Mouse (Mus musculus) lung, postnatal 25 days (tissue): ENCODE measurements at regions not wholly inside any gene's neighbourhood (a gene's known extent, or its start where the extent isn't known, plus 50 kb on each side); places are given as distances from the start of the nearest gene placed in this dataset.

ENCODE experiments used
- DNase-seq: peaks from one replicate; pipeline ENCODE4 v3.0.0; 2022; ENCODE audit warnings: low spot score

DNA sequence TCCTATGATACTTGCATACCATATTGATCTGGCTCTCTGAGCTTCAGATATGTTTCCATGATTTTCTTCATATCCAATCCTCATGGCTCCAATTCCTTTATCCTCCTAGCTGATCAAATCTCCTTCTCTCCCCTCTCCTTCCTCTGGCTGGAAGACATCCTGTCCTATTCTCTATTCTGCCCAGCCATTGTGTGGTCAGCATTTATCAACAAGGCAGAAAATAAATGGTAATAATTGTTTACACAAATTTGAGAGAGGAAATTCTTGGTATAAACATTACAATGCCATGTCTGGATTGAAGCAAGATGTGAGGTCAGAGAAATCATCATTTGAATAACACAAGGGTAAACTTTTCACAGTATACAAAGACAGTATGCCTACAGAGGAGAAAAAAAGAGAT is 158.2 kb downstream of the Naf1 start:
- DNase-seq, result peak; percentile 15

DNA sequence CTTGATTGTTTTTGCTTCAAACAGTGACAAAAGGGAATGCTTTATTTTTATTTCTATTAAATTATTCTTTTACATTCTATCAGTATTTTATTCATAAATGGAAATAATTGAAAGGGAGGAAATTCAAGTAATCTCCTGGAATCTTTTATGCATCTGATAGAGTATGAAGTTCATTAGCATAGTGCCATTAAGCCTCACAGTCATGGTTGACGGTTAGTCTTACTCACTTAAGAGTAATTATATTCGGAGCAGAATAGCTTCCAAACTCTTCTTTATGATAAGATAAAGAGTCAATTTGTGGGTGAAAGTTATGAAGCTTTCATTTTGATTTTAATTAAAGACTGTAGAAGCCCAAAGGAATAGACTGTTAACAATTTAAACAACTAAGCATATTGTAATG is 172.8 kb downstream of the Naf1 start:
- no peak for DNase-seq

DNA sequence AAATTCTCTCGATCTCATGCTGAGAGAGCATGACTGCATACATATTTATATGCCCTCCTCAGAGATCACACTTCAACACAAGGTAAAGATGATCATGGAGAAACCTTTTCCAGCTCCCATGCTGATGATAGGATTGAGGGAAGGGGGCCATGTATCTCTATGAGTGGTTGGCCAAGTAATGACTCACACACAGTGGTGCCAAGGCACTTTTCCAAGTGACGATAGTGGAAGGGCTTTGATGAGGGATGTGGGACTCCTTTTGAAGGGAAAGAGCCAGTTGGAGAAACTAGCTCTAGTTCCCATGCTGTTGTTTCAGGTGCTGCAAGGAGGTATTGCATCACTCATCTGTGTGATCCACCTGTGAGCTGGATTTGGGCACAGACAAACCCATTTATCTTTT is 201.5 kb downstream of the Naf1 start:
- no peak for DNase-seq

DNA sequence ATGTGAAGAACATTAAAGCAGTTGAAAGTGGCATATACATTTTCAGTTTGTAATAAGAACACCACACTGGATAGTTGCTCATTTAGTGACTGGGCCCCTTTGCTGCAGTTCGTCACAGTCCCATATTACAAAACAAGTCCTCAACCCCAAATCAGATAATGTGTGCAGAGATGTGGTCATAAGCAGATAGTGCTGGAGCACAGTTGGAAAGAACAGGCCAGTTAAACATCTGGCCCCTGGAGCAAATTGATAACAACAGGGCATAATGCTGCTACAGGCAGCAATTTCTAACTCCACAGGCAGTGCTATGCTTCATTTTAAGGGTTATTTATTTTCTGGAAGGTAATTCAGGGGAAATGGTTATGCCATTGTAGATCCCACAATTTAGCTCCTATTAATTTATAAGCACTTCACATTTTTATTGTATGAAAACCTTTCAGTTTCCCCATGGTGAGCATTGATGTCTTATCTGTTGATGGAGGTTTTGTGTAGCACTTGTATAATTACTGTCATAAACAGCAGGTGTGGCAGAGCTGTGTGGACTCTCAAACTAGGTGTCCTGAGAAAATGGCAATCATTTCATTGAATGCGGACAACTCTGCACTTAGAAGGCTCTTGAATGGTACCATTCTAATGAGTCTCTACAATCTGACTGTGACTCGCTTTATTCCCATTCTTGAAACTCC is 208.2 kb downstream of the Naf1 start:
- no peak for DNase-seq

DNA sequence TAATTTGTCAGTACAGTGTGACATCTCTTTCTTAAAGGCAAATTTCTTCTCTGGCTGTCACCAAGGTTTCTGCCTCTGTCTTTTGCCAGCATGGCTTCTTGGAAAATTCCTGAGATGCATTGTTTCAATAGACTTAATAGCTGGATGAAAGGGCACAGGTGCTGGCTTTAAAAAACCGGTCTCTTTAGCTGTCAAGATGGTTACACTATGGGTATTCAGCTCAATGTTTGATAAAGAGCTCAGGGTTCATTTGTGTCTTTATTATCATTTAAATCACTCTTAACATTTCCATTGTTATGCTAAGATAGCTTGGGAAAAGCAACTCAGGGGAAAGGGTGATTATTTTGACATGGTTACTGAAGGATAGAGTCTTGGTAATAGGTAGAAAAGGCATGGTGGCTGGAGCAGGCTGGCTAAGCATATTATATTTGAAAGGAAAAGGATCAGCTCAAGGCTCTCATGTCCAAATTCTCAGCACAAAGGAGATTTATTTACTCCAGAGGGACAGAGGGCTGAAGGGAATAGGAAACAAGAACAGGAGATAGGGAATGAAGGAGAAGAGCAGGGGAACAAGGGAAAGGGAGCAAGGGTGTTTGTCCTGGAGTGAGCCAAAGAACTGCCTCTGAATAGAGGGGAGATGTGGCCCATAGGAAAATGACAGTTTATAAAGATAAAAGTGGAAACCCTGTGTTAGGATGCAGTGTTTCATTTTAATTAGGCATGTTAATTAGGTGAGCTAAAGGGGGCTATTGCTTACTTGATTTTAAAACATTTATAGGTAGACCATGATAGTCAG is 226.4 kb downstream of the Naf1 start:
- no peak for DNase-seq
